Mouse (Mus musculus) neutrophil, adult 83 days (primary cell): ENCODE measurements around the gene Nupl2. TPM values are rescaled to one million over a fixed set of nuclear protein-coding genes. Genes with fewer than 3 reads are reported as not detected.

Experiments used
- total RNA-seq, 2 experiments: library from RNA; stranded (reverse); gene quantifications; one replicate each; pipeline ENCODE4 v1.2.4; 2023

The Nupl2 gene
- 1 to 10 TPM; 4.9 to 5.7 TPM for total RNA-seq

DNA sequence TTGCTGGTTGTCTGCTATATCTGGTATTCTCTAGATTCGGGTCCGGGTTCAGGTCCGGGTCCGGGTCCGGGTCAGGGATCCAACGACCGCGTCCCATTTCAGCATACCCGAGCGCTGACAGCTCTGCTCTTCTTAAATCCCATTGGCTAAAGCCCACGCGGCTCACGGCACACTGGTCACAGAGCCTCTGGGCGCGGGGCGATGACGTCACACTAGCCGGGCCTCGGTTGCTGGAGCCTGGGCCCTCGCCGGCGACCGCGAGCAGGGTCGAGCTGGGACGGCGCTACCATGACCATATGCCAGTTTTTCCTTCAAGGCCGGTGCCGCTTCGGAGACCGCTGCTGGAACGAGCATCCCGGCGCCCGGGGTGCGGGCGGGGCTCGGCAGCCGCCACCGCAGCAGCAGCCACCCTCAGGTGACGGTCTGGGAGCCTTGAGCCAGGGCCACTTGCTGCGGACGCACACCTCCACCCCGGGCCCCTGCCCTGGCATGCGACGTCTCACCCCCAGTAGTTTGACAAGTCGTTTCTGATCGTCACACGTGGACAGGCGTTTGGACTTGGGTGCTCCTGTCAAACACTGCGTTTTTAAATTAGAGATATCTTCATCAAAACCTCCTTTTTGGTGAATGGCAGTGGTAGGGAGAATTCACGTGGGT, at the start of gene Nupl2:
Gene Nupl2 (plus strand): TSS at position 175 of the 657 bp plus-strand sequence.

Other genes starting within 250 kb of the Nupl2 start
- 10 to 100 TPM; 22.3 to 22.8 TPM for gene Fam126a, start 134.3 kb upstream of the Nupl2 start, total RNA-seq
- 1 to 10 TPM; 8.7 to 8.9 TPM for gene Klhl7, start 64.4 kb upstream of the Nupl2 start, total RNA-seq
- gene Kcnh2, start 186.6 kb downstream of the Nupl2 start, total RNA-seq = under 1 TPM in 1 of 2 experiments, not detected in 1; 0.20 TPM
- under 1 TPM; 0.44 to 0.53 TPM for gene Nos3, start 199.8 kb downstream of the Nupl2 start, total RNA-seq
- gene Atg9b, start 227.2 kb downstream of the Nupl2 start, total RNA-seq = under 1 TPM; 0.49 to 0.75 TPM
- 10 to 100 TPM; 10.5 to 16.4 TPM for gene Abcb8, start 228.7 kb downstream of the Nupl2 start, total RNA-seq
- gene Asic3, start 248.4 kb downstream of the Nupl2 start, total RNA-seq = not detected